Mouse (Mus musculus) right cerebral cortex, postnatal 10 days (tissue): ENCODE results near the gene Glra4.
"Not testable (repeated sequence)": the region's sequence is repeated elsewhere in the genome, so short reads cannot be mapped to it uniquely, and the experiment has no call there.

ENCODE experiments used
- DNase-seq, 2 experiments: peaks; one replicate each; pipeline ENCODE4 v3.0.0; 2021; ENCODE audit warnings: low spot score in 2 of 2

Glra4 gene

DNA sequence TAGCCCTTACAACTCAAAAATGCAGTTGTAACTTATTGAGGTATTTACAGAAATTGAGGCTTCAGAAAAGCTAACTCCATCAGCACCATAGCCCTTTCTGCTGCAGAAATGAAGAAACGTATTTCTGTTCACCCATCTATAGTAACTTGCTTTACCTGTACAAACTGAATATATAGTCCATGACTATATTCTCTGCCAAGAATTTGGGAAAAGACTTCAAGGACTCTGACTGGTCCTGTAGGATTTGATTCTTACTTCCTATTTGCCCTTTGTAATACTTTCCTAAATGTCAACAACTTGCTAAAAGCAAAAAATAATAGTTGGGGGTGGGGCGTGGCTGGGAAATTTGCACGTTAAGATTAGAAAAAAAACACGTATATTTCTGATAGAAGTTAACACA is 47.9 kb downstream of the Glra4 start:
- no peak for DNase-seq

DNA sequence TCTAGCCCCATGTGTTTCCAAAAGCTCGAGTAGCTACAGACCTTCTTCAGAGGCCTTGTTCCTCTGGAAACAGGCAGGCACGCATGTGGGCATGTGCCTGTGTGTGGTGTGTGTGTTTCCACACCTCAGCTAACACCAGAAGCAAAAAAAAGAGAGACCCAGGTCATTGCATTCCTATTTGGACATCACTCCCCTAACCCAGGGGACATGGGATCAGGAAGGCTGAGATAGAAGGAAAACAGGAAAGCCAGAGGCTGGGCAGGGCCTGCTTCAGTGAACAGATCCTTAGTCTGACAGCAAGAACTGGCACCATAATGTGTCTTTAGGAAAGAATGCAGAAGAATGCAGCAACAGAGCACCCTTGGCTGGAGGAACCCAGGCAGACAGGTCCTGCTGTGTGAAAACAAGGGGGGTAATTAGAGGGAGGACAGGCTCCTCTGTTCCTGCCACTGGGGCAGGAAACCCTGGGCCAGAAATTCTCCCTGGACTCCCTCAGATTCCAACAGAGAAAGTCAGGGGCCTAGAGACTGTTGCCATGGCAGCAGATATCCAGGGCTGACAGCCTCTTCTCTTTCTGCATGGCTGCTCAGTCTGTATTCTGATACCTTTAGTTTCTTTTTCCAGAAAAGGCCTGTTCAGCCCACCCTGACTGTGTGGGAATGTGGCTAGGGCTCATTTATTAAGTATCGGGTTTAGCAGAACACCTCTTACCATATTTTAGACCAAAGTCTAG is 65.0 kb downstream of the Glra4 start:
- DNase-seq, result not testable (repeated sequence)

DNA sequence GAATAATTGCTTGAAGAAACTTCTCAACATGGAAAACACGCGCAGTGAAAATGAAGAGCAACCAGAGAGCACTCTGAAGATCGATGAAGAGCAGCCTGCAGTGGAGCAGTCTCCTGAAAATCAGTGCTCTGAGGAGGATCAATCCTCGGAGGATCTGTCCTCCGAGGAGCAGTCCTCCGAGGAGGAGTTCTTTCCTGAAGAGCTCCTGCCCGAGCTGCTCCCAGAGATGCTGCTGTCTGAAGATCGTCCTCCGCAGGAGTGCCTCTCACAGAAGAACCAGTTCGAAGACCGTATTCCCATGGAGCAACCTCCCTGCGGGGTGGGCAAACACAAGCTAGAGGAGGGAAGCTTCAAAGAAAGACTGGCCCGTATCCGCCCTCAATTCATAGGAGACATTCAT is 71.2 kb downstream of the Glra4 start:
- no peak for DNase-seq

DNA sequence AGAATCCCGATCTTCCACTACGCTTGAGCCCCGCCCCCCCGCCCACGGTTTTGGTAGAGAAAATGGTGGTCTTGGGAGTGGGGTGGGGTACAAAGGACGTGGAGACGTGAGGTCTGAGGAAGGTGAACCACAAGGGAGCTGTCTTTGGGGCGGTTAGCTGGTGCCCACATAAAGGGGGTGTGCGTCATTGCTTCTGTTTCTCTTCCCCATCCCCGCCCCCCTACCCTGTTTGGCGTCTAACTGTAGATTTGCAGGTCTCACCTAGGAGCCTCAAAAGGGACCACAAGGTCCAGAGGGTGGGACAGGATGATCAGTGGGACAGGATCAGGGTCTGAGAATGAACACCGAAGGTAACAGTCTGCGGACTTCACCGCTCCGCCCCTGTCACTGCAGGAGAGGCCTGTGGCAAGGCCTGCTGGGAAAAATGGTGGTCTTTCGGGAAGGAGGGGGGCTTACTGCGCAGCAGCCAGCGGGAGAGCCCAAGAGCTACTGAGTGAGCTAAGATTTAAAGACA is 71.7 kb downstream of the Glra4 start:
- DNase-seq, result peak; percentile 70
